Mouse (Mus musculus) neutrophil, adult 5-6 weeks (primary cell): ENCODE measurements around the gene Nrtn. TPM values are rescaled to one million over a fixed set of nuclear protein-coding genes. Genes with fewer than 3 reads are reported as not detected.

Experiments used
- ATAC-seq: fragments of 151-379, 151-347 bp; 2 replicates; pipeline ENCODE4 v1.8.0; 2017; ENCODE audit warnings: mild to moderate bottlenecking, moderate TSS enrichment; ENCODE audit not compliant: insufficient number of reproducible peaks, poor library complexity, low FRiP score, severe bottlenecking; ENCODE audit errors: extremely low read depth
- total RNA-seq: library from RNA; stranded (forward); fragments of 200-1000 nt; gene quantifications from 2 replicates; pipeline ENCODE4 v1.2.3, GENCODE M21; 2017

The Nrtn gene
- total RNA-seq, 1 experiment from 2014 or later, result not detected

GRCm38 (mm10) chr17:56764474-56765354, 7.4 kb upstream of the Nrtn start, which contains the start of gene Dus3l:
TSS of gene Dus3l (plus strand) at chr17:56764757.
- peak; percentile 76 for ATAC-seq

- no peak for ATAC-seq
Observed at GRCm38 (mm10) chr17:56763741-56764250, 6.5 kb upstream of the Nrtn start.

- peak; percentile 45; the same call in 1 of the 2 replicates for ATAC-seq
Observed at GRCm38 (mm10) chr17:56762769-56763731, 5.7 kb upstream of the Nrtn start.

GRCm38 (mm10) chr17:56761991-56762410, 4.7 kb upstream of the Nrtn start:
- ATAC-seq, result no peak

GRCm38 (mm10) chr17:56761077-56761476, 3.7 kb upstream of the Nrtn start:
- no peak for ATAC-seq

- ATAC-seq, result no peak
Observed at GRCm38 (mm10) chr17:56759261-56759660, 1.9 kb upstream of the Nrtn start.

GRCm38 (mm10) chr17:56758132-56758531, 802 bp upstream of the Nrtn start:
- peak; percentile 39; the same call in 1 of the 2 replicates for ATAC-seq

GRCm38 (mm10) chr17:56756703-56757399, 479 bp downstream of the Nrtn start:
- ATAC-seq, result no peak

GRCm38 (mm10) chr17:56754271-56755185, 2.8 kb downstream of the Nrtn start:
- no peak for ATAC-seq

- no peak for ATAC-seq
Observed at GRCm38 (mm10) chr17:56753452-56753851, 3.9 kb downstream of the Nrtn start.

GRCm38 (mm10) chr17:56751404-56752072, 5.8 kb downstream of the Nrtn start:
- no peak for ATAC-seq

- no peak for ATAC-seq
Observed at GRCm38 (mm10) chr17:56744173-56744572, 13.2 kb downstream of the Nrtn start.

GRCm38 (mm10) chr17:56740788-56741160, 16.6 kb downstream of the Nrtn start:
- no peak for ATAC-seq

GRCm38 (mm10) chr17:56740118-56740787, 17.1 kb downstream of the Nrtn start:
- ATAC-seq, result no peak

- ATAC-seq, result no peak
Observed at GRCm38 (mm10) chr17:56738221-56738620, 19.1 kb downstream of the Nrtn start.

- no peak for ATAC-seq
Observed at GRCm38 (mm10) chr17:56736534-56736933, 20.8 kb downstream of the Nrtn start.

- no peak for ATAC-seq
Observed at GRCm38 (mm10) chr17:56729656-56730055, 27.7 kb downstream of the Nrtn start.
